Mouse (Mus musculus): Measurements from ENCODE around the gene Sorcs2.

Sorcs2 gene

DNA sequence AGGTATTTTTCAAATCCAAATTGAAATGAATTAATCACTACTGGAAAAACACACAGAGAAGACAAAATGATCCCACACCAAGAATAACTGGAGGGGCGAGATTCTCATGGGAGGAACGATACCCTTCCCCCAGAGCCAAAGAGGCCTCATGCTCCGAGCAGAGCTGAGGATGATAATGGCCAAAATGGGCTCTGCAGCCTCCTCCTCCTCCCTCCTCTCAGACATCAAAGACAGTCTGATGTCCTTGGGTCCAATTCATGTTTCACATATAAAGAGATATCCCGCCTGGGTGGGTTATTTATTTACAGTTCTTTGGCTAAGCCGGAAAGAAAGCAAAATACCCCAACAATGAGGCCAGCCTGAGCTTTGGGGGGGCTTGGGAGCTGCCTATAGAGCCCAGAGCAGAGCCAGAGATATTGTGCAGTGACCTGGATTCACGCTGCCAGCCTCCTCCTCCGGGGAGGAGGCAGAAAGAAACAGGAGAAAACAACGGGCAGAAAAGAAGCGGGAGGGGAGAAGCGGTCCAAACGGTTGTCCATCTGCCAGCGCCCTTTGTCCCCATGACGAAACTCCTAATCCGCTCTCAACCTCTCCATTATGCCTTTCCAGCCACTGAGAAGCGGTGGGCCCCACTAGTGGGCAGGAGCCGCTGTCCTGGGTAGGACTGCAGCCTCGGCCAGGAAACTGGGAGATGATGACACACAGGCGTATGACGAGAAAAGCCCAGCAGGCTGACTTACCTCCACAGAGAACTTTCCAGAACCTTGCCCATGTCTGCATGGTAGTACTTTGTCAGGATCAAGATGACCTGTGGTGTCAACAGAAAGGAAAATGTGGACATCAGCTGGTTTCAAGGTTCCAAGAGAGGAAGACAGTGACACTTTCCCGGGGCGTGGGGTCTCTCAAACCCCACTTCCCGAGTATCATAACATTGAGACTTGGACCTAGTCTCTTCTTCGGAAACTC is 169.3 kb downstream of the Sorcs2 start:
- DNase-seq (ENCODE audit: inconsistent ontology term), result peak; percentile 72

DNA sequence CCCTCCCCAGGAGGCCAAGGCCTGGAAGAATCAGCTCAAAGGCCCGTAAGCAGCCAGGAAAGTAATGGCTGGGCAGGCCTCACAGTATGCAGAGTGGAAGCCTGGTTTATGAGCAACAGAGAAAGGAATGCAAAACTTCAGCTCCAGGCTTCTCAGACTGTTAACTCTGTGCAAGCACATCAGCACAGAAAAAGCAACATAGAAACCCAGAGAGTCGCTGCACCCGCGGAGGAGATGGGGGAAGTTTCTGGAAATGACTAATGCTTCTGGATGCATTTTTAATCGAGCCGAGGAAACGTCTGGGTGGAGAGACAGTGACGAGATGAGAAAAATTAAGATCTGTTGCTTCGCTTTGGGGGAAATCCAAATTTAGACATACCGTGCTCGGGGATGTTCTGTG is 171.6 kb downstream of the Sorcs2 start:
- peak; percentile 89 for DNase-seq (ENCODE audit: inconsistent ontology term)

DNA sequence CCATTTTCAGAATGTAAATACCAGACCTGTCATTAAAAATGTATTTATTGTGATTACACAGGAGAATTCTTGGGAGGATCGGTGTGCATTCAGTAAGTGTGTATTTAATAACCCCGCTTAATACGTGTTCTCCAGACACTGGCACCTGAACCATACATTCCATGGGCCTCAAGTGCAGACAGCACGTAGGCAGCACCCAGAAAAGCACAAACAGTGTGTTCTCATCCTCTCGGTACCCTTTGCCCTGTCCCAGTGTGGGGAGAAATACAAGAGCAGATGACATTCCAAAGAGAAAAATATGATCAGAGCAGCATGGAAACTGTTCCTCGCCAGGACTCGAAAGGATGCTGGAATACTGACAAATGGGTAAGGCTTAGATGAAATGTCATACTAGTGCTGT is 172.1 kb downstream of the Sorcs2 start:
- no peak for DNase-seq (ENCODE audit: inconsistent ontology term)

- DNase-seq (ENCODE audit: inconsistent ontology term), result no peak
These were observed 174.2 kb downstream of the Sorcs2 start for GRCm38 (mm10) chr5:36223787-36224186.

DNA sequence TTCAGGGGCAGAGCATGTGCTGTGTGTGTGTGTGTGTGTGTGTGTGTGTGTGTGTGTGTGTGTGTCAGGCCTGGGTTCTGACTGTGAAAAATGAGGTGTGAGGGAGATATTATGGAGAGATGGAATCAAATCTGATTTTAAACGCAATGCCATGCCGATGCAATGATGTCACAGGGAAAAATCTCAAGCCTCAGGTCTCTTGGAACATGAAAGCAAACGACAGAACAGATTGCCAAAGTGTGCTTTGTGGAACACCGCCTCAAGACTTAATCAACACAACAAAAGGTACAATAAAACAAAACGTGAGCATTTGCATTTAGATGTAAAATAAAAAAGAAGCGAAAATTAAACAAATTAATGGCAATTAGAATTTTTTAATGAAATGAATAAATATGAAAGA is 177.3 kb downstream of the Sorcs2 start:
- DNase-seq (ENCODE audit: inconsistent ontology term), result no peak

DNA sequence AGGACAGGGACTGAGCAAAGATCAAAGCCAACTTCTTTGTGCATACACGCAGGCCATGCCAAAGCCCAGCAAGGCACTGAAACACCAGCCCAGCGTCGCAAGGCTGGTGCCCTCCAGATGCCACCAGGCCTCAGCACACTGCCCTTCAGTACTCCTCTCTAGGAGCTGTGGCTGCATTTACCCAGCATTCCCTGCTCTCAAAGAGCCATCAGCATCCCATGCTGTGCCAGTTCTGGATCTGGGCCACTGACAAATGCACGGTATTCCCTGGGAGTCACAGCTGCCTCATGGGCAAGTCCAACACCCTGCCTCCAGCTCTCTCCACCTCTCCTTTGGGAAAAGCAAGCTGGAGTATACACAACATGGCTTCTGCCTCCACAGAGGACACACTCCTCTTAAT is 177.8 kb downstream of the Sorcs2 start:
- no peak for DNase-seq (ENCODE audit: inconsistent ontology term)

GRCm38 (mm10) chr5:36213310-36213709 is 184.6 kb downstream of the Sorcs2 start:
- no peak for DNase-seq (ENCODE audit: inconsistent ontology term)

- DNase-seq (ENCODE audit: inconsistent ontology term), result no peak
These were observed 189.1 kb downstream of the Sorcs2 start for GRCm38 (mm10) chr5:36208803-36209202.

DNA sequence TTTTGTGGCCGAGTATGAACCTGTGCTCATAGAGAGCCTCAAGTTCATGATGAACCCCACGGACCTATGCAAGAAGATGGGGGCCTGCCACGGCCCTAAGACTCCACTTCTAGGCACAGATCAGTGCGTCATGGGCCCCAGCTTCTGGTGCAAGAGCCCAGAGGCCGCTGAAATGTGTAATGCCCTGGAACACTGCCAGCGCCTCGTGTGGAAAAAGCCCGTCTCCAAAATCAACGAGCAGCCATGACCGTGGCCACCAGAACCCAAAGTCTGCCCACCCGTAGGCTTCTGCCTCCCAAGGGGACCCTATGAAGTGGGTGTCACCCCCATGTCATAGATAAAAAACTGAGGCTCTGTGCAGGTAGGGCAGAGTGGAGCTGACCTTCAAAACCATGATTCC is 192.5 kb downstream of the Sorcs2 start:
- no peak for DNase-seq (ENCODE audit: inconsistent ontology term)

DNA sequence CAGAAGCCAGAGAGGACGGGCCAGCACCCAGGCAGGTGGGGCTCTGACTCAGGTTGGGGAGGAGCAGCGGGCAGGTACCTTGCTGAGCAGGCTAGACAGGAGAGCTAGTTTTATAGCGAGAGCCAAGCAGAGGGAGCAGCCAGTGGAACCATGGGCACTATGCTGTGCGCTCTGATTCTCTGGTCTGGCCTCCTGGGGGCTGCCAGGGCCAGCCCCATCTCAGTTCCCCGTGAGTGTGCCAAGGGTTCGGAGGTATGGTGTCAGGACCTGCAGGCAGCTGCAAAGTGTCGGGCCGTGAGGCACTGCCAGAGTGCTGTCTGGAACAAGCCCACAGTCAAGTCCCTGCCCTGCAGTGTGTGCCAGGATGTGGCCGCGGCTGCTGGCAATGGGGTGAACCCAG is 194.0 kb downstream of the Sorcs2 start, which contains the start of gene Psapl1:
Psapl1 (plus strand) TSS at position 106 of the 400 bp plus-strand sequence.
- DNase-seq (ENCODE audit: inconsistent ontology term), result no peak

- DNase-seq (ENCODE audit: inconsistent ontology term), result no peak
These were observed 194.5 kb downstream of the Sorcs2 start for GRCm38 (mm10) chr5:36203421-36203820.

DNA sequence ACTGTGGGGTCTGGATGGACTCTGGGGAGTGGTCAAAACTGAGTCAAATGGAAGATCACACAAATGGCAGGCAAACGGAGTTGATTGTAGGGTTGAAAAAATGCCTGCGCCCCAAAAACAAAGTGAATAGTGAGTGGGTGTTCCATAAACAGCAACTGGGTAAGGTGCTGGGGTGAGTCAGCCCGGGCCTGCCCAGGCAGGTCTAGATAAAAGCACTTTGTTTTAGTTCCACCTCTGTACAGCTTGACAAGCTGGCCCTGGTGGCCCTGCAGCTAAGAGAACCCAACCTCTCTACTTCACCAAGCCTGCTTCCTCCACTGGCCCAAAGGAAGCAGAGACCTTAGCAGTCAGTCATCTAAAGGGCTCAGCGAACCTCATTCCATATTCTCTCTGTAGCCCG is 195.2 kb downstream of the Sorcs2 start:
- DNase-seq (ENCODE audit: inconsistent ontology term), result no peak

GRCm38 (mm10) chr5:36199519-36199918 is 198.4 kb downstream of the Sorcs2 start:
- no peak for DNase-seq (ENCODE audit: inconsistent ontology term)

DNA sequence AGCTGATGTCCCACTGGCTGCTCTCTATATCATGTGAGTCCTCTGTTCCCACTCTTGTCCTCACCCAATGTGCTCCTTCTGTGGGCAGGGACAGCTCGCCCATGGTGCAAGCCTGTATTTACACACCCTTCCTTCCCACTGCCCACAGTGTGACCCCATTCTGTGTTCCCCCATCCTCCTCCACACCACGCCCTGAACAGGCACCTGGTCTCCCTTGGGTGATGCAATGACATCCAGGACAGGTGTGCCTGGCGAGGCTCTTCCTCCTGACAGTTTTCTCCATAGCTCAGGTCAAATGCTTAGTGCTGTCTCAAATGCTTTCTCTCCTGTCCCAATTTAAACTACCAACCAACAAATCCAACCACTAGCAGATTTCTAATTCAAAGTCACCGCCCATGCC is 202.5 kb downstream of the Sorcs2 start:
- no peak for DNase-seq (ENCODE audit: inconsistent ontology term)

DNA sequence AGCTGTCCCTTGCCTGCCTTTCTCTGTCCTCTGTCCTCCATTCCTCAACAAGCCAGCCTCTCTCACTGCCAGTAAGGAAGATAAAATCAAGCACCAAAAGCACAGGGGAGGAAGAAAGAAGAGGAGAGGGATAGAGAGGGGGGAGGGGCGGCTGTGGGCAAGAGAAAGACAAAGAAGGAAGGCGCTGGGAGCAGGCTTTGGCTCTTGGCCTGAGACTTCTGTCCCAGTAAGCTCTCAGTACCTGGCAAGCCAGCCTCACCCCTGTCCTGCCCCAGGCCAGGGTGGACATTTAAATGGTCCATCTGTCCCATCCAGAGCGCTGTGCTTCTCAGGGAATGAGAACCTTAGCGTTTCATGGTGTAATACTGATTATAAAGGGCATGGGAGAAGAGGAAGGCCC is 203.3 kb downstream of the Sorcs2 start:
- DNase-seq (ENCODE audit: inconsistent ontology term), result no peak

GRCm38 (mm10) chr5:36192677-36193076 is 205.3 kb downstream of the Sorcs2 start:
- DNase-seq (ENCODE audit: inconsistent ontology term), result no peak

GRCm38 (mm10) chr5:36191876-36192275 is 206.1 kb downstream of the Sorcs2 start:
- DNase-seq (ENCODE audit: inconsistent ontology term), result no peak

GRCm38 (mm10) chr5:36191285-36191684 is 206.7 kb downstream of the Sorcs2 start:
- DNase-seq (ENCODE audit: inconsistent ontology term), result no peak

DNA sequence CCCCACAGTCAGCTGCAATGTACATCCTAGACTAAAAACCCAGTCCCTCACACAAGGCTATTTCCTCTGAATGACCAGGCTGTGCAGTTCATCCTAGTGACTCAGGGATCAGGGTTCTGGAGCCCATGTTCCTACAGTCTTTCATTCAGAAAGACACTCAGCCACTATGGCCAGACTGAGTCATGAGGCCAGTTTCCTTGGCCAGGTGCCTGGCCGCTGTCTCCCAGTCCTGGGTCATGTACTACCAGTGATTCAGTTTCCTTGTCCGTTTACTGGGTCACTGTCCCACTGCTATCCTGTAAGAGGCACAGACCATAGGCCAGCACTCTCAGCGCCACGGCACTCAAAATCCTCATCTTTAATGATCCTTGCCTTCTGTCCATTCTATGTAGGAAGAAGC is 209.6 kb downstream of the Sorcs2 start:
- DNase-seq (ENCODE audit: inconsistent ontology term), result peak; percentile 96

- no peak for DNase-seq (ENCODE audit: inconsistent ontology term)
These were observed 211.5 kb downstream of the Sorcs2 start for GRCm38 (mm10) chr5:36186294-36187053.

- DNase-seq (ENCODE audit: inconsistent ontology term), result no peak
These were observed 215.6 kb downstream of the Sorcs2 start for GRCm38 (mm10) chr5:36182326-36182725.

GRCm38 (mm10) chr5:36179708-36180107 is 218.2 kb downstream of the Sorcs2 start:
- no peak for DNase-seq (ENCODE audit: inconsistent ontology term)

GRCm38 (mm10) chr5:36178785-36179184 is 219.2 kb downstream of the Sorcs2 start:
- DNase-seq (ENCODE audit: inconsistent ontology term), result no peak
